Mouse (Mus musculus) forebrain, embryonic 16.5 days (tissue): ENCODE results near the gene Ccdc187. TPM values are rescaled to one million over a fixed set of nuclear protein-coding genes. Genes with fewer than 3 reads are reported as not detected.
A peak's percentile ranks its signal among the peaks of the same experiment; 100 is the strongest.

Experiments
- ATAC-seq: fragments of 200-750 bp; cut with Nextera tagmentation; 2 replicates; pipeline ENCODE4 v1.8.0; 2017; ENCODE audit warnings: mild to moderate bottlenecking, moderate library complexity
- H3K27ac ChIP-seq: fragments of 300-500 bp; sonication (generic); 2 replicates; pipeline ENCODE4 v1.5.1; 2014; ENCODE audit warnings: low read length, control low read depth
- H3K27me3 ChIP-seq: fragments of 300-500 bp; sonication (generic); replicated peaks from 2 replicates; pipeline ENCODE4 v1.6.1; 2014; ENCODE audit warnings: low read length; ENCODE audit not compliant: control insufficient read depth, insufficient read depth
- H3K36me3 ChIP-seq: fragments of 300-500 bp; sonication (generic); 2 replicates; pipeline ENCODE4 v1.6.1; 2014; ENCODE audit not compliant: control insufficient read depth, insufficient read depth
- H3K4me1 ChIP-seq: fragments of 300-500 bp; sonication (generic); replicated peaks from 2 replicates; pipeline ENCODE4 v1.6.1; 2014; ENCODE audit warnings: low read length; ENCODE audit not compliant: control insufficient read depth, insufficient read depth
- H3K4me2 ChIP-seq: fragments of 300-500 bp; sonication (generic); 2 replicates; pipeline ENCODE4 v1.6.1; 2014; ENCODE audit warnings: mild to moderate bottlenecking, low read length, control low read depth
- H3K4me3 ChIP-seq: fragments of 300-500 bp; sonication (generic); replicated peaks from 2 replicates; pipeline ENCODE4 v1.5.1; 2014; ENCODE audit warnings: mild to moderate bottlenecking, low read length, control low read depth
- H3K9ac ChIP-seq: fragments of 300-500 bp; sonication (generic); replicated peaks from 2 replicates; pipeline ENCODE4 v1.6.1; 2014; ENCODE audit warnings: low read depth, low read length, control low read depth
- H3K9me3 ChIP-seq: fragments of 300-500 bp; sonication (generic); 2 replicates; pipeline ENCODE4 v1.6.1; 2016; ENCODE audit warnings: low read length; ENCODE audit not compliant: control insufficient read depth
- WGBS: fragments of 180-500 bp; shearing (Covaris S2); extraction: QIAGEN DNeasy Blood & Tissue Kit; methylation state at CpG from one replicate; pipeline ENCODE4 v1.1.7; 2014; 5-methylcytosine and 5-hydroxymethylcytosine counted together
- polyA plus RNA-seq: library from polyadenylated mRNA; unstranded; fragments of >200 nt; fragmentation: Nextera tagmentation; extraction: Ambion mirVana; gene quantifications from 2 replicates; pipeline ENCODE4 v1.2.1, GENCODE M21; 2015

Ccdc187 gene
- polyA plus RNA-seq, 1 experiment from 2014 or later = 0.24 TPM

DNA sequence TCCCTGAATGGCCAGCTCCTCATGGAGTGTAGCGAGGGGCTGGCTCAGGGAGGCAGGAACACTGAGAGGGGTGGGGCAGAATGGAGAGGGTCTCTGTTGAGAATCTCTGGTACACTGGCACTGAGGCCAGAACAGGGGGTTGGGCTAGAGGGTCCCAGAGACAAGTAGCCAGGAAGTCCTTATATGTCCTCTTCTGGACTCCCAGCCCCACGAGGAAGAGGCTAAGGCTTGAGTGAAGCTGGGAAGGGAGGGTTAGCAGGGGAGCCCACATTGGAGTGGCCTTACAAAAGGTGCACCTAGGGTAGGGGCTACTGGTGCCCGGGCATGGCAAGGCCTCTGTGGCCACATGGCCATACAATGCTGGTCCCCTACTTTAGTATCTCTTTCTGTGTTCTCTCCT is 23.0 kb upstream of the Ccdc187 start:
- no peaks in the 10 kb centered on the region for H3K27me3 ChIP-seq
- no peaks in the 10 kb centered on the region for H3K36me3 ChIP-seq
- no peak for ATAC-seq
- WGBS = 81% methylated on average over 3 of the region's 3 CpGs
- H3K4me2 ChIP-seq = peak overlapping the region; percentile 98
- no peaks in the 10 kb centered on the region for H3K9me3 ChIP-seq
- peaks cover 53% of the 10 kb centered on the region for H3K4me1 ChIP-seq
- H3K4me3 ChIP-seq = peak overlapping the region; percentile 86
- no peak overlapping the region; the same call in 1 of the 2 replicates for H3K27ac ChIP-seq
- peak overlapping the region; percentile 99 for H3K9ac ChIP-seq

DNA sequence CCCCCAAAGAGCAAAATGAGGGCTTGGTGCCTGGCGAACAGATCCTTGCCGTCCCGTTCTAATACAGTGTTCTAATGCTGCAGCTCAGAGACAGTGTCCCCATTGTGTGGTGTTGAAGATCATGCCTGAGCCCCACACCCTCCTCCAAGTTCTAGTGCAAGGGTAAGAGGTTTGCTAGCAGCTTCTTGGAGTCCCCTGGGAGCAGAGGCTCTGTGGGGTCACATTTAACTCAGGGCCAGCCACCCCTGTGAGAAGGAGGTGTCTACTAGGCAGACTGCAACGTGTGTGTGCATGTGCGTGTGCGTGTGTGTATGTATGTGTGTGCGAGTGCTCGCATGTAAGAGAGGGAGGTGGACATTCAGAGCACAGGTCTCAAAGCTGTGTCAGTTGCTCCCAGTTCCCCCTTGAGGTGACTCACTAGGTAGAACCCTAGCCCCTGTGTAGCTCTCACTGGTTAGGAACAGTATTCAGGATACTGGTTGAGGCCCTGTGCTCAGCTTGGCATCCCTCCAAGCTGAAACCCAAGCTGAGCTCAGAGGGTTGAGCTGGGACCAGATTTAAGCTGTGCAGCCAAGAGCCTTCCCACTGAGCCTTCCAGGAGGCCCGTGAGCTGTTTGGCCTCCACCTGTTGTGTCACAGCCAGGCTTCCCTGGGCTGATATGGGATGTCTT is 22.4 kb upstream of the Ccdc187 start:
- 0 out of 2 replicates have a peak, but pooled peaks have one; percentile 6 for ATAC-seq
- no peaks in the 10 kb centered on the region for H3K36me3 ChIP-seq

DNA sequence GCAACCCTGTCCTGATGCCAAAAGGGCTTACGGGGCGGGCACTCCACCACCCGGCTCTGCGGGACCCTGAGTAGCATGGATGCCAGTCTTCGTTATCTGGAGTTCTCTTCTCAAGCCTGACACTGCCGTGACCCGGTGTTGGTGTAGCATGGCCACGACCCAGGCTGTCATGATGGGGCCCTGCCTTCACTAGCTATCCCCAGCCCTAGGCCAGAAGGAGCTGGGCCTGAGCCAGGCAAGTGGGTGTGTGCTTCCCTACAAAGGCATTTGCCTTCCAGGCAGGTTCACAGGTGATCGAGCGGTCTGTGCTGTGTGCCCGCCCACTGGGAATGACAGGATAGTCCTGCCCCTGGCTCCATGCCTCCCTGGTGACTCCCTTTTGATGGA is 21.6 kb upstream of the Ccdc187 start:
- Histone ChIP-seq H3K4me2 (peak overlapping the region; percentile 98), H3K27ac (peak overlapping the region; percentile 97), H3K9ac (peak overlapping the region; percentile 99), H3K36me3 (no peaks in the 10 kb centered on the region), H3K4me3 (peak overlapping the region; percentile 86), H3K4me1 (peaks cover 52% of the 10 kb centered on the region), H3K9me3 (no peaks in the 10 kb centered on the region), H3K27me3 (no peaks in the 10 kb centered on the region)
- ATAC-seq = no peak; the same call in 1 of the 2 replicates
- 0% methylated on average over 11 of the region's 11 CpGs for WGBS

More for the DNA sequence above, 22.4 kb upstream of the Ccdc187 start:
- H3K27me3 ChIP-seq = no peaks in the 10 kb centered on the region
- H3K4me1 ChIP-seq = peaks cover 53% of the 10 kb centered on the region
- peak overlapping the region; percentile 98 for H3K4me2 ChIP-seq
- no peaks in the 10 kb centered on the region for H3K9me3 ChIP-seq
- WGBS = 32% methylated on average over 9 of the region's 9 CpGs
- peak overlapping the region; percentile 99 for H3K9ac ChIP-seq
- peak overlapping the region; percentile 97 for H3K27ac ChIP-seq
- H3K4me3 ChIP-seq = peak overlapping the region; percentile 86

DNA sequence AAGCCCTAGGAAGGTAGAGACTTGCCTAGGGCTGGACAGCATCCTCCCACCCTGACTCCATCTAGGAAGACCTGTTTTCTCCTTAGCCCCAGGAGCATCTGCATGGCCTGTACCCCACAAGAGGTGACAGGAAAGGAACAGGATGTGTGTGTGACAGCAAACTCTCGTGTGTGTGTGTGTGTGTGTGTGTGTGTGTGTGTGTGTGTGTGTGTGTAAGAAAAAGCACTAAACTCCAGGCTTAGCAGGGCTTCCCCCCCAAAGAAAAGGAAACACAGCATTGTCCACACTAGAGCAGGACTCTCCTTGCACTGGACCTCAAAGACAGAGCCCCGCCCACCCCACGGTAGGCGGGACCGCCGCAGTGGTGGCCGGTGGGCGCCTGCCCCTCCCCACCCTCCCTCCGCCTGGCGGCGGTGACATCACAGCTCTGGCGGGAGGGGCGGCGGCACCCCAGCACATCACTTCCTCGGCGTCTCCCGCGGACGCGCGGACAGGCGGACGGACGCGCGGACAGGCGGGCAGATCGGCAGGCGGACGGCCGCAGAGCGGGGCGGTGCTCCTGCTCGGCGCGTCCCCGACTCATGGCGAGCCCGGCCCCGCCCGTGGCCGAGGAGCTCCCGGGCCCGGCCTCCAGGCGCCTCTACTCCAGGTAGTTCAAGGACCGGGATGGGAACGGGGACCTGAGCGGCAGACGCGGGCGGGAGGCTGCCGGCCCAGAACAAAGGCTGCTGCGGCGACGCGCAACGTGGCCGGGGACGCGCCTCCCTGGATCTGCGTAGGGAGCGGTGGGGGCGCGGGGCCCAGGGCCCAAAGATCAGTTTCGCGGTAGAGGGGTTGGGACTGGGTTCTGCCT is 20.9 kb upstream of the Ccdc187 start, which contains the start of gene Gpsm1:
Gene Gpsm1, plus strand, starts transcription at position 444 of the 853 bp plus-strand sequence.
- Histone ChIP-seq H3K27ac (peak within 1 kb of the TSS; percentile 97), H3K4me1 (peaks cover 46% of the 10 kb centered on the region), H3K4me2 (peak within 1 kb of the TSS; percentile 98), H3K9ac (peak within 1 kb of the TSS; percentile 99), H3K9me3 (no peaks in the 10 kb centered on the region), H3K36me3 (no peaks in the 10 kb centered on the region), H3K4me3 (peak within 1 kb of the TSS; percentile 86), H3K27me3 (no peaks in the 10 kb centered on the region)
- under 1% methylated on average over 66 of the region's 66 CpGs for WGBS
- peak; percentile 77 for ATAC-seq

DNA sequence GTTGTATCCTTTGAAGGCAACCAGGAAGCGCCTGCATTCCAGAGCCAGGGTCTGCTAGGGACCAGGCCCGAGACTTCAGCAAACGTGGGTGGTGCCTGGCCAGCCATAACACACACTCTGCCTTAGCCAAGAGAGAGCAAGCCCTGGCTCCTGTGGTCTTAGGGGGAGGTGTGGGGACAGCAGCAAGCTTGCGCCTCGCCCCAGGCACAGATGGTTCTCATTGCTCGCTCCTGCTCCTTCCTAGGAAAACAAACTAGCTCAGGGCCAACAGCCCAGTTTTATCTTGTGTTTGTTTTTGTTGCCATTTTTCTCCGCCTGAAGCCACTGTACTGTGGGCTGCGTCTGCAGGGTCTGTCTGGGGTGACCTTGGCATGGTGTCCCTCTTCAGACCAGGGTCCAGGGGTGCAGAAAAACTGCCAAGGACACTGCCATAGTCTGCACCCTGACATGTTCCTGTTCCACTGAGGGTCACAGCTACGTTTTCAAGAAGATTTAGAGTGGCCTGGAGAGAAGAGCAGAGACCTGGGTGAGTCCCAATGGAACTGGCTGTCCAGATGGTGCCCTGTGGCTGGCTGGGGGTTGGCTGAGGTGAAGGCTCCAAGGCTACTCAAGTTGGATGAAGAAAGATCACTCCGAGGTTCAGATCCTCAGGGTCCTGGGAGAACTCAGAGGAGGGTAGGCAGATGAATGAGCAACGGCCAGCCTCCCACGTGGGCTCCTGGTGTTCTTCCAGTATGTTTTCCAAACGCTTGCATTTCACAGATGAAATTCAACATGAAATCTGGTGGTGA is 20.1 kb upstream of the Ccdc187 start:
- H3K4me2 ChIP-seq = peak overlapping the region; percentile 98
- H3K9me3 ChIP-seq = no peaks in the 10 kb centered on the region
- H3K4me3 ChIP-seq = peak overlapping the region; percentile 86
- no peaks in the 10 kb centered on the region for H3K27me3 ChIP-seq
- peaks cover 44% of the 10 kb centered on the region for H3K4me1 ChIP-seq
- no peak for ATAC-seq
- H3K36me3 ChIP-seq = no peaks in the 10 kb centered on the region
- H3K27ac ChIP-seq = peak overlapping the region; percentile 97
- peak overlapping the region; percentile 99 for H3K9ac ChIP-seq
- 62% methylated on average over 13 of the region's 13 CpGs for WGBS

DNA sequence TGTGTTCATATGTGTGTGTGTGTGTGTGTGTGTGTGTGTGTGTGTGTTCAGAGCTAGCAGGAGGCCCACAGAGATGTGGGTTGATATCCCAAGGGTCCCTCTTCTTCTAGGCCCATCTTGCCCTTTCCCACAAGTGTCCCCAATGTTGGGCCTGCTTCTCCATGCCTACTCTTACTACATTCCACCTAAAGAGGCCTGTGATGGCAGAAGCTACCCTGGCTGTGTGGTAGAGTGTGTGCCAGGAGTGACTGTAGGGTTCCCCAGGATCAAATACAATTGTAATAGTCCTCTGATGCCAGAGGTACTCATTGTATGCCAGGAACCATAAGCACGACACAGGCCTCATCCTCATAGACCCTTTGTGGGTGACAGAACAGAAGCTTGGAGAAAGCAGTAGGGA is 19.0 kb upstream of the Ccdc187 start:
- no peak overlapping the region for H3K4me2 ChIP-seq

DNA sequence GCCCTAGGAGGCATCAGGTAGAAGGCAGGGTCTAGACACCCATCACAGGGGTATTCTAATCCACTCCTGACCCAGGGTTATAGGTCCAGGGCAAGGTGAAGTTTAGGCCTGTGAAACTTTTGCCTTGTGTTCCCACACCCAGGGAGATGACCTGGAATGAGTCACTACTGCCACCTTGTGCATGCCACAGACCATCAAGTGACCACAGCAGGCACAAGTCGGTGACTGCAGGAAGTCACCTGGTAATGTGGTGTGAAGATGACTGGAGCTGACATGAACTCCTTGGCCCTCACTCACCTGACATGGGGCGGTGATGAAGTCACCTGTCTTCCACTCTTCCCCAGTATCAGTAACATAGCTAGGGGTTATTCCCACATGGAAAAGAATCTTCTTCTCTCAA is 18.5 kb upstream of the Ccdc187 start:
- no peaks in the 10 kb centered on the region for H3K9me3 ChIP-seq
- no peak overlapping the region for H3K4me2 ChIP-seq
- H3K4me1 ChIP-seq = peaks cover 30% of the 10 kb centered on the region
- no peaks in the 10 kb centered on the region for H3K36me3 ChIP-seq
- no peak overlapping the region for H3K9ac ChIP-seq
- 68% methylated on average over 2 of the region's 2 CpGs for WGBS
- H3K27ac ChIP-seq = no peak overlapping the region
- no peaks in the 10 kb centered on the region for H3K27me3 ChIP-seq
- no peak overlapping the region for H3K4me3 ChIP-seq
- no peak for ATAC-seq

More for the DNA sequence above, 19.0 kb upstream of the Ccdc187 start:
- H3K27ac ChIP-seq = no peak overlapping the region
- H3K36me3 ChIP-seq = no peaks in the 10 kb centered on the region
- ATAC-seq = no peak
- WGBS = 83% methylated on average over 1 of the region's 1 CpGs
- no peak overlapping the region for H3K4me3 ChIP-seq
- no peaks in the 10 kb centered on the region for H3K27me3 ChIP-seq
- no peak overlapping the region for H3K9ac ChIP-seq
- H3K4me1 ChIP-seq = peaks cover 35% of the 10 kb centered on the region
- no peaks in the 10 kb centered on the region for H3K9me3 ChIP-seq

DNA sequence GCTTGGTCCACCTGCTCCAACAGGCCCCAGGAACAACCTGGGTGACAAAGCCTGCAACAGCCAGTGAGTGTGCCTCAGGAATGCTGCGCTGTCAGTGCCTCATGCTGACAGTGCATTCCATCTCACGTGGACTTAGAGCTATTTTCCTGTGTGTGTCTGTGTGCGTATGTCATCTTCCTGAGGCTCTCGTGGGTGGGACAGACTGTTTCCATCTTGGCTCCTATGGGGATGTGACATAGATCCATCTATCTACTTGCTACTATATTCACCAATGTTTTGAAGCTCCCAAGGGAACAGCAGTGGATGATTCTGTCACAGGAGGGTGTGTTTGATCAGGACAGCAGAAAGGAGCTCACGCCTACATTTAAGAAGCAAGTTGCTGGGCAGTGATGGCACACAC is 17.6 kb upstream of the Ccdc187 start:
- WGBS = 76% methylated on average over 5 of the region's 5 CpGs
- Histone ChIP-seq H3K27ac (no peak overlapping the region), H3K4me3 (no peak overlapping the region), H3K9ac (no peak overlapping the region), H3K27me3 (no peaks in the 10 kb centered on the region), H3K4me1 (peaks cover 21% of the 10 kb centered on the region), H3K4me2 (no peak overlapping the region), H3K9me3 (no peaks in the 10 kb centered on the region), H3K36me3 (no peaks in the 10 kb centered on the region)
- ATAC-seq = no peak
